Mouse (Mus musculus): ENCODE data around the gene Zfp91.
"Not testable (repeated sequence)": the region's sequence is repeated elsewhere in the genome, so short reads cannot be mapped to it uniquely, and the experiment has no call there.

Gene Zfp91

GRCm38 (mm10) chr19:12794056-12795044, 1.6 kb downstream of the Zfp91 start:
- DNase-seq (ENCODE audit: low read depth, low spot score) = peak; percentile 71

- DNase-seq (ENCODE audit: low read depth, low spot score) = no peak
Measured at GRCm38 (mm10) chr19:12792374-12792773, 3.6 kb downstream of the Zfp91 start.

GRCm38 (mm10) chr19:12787721-12788120, 8.2 kb downstream of the Zfp91 start:
- DNase-seq (ENCODE audit: low read depth, low spot score) = no peak

GRCm38 (mm10) chr19:12786803-12787395, 9.0 kb downstream of the Zfp91 start:
- DNase-seq (ENCODE audit: low read depth, low spot score) = no peak

- DNase-seq (ENCODE audit: low read depth, low spot score) = no peak
Measured at GRCm38 (mm10) chr19:12780437-12780836, 15.5 kb downstream of the Zfp91 start.

GRCm38 (mm10) chr19:12770888-12771287, 25.0 kb downstream of the Zfp91 start:
- no peak for DNase-seq (ENCODE audit: low read depth, low spot score)

- DNase-seq (ENCODE audit: low read depth, low spot score) = no peak
Measured at GRCm38 (mm10) chr19:12765308-12765707, 30.6 kb downstream of the Zfp91 start, which contains the start of gene Cntf. Gene Cntf, minus strand, starts transcription at chr19:12765632.

- no peak for DNase-seq (ENCODE audit: low read depth, low spot score)
Measured at GRCm38 (mm10) chr19:12762212-12763130, 33.5 kb downstream of the Zfp91 start.

GRCm38 (mm10) chr19:12759656-12760055, 36.3 kb downstream of the Zfp91 start:
- no peak for DNase-seq (ENCODE audit: low read depth, low spot score)

- no peak for DNase-seq (ENCODE audit: low read depth, low spot score)
Measured at GRCm38 (mm10) chr19:12758936-12759478, 36.9 kb downstream of the Zfp91 start.

- DNase-seq (ENCODE audit: low read depth, low spot score) = no peak
Measured at GRCm38 (mm10) chr19:12756286-12756685, 39.6 kb downstream of the Zfp91 start.

GRCm38 (mm10) chr19:12731950-12732349, 64.0 kb downstream of the Zfp91 start:
- no peak for DNase-seq (ENCODE audit: low read depth, low spot score)

GRCm38 (mm10) chr19:12731036-12731435, 64.9 kb downstream of the Zfp91 start:
- no peak for DNase-seq (ENCODE audit: low read depth, low spot score)

GRCm38 (mm10) chr19:12725851-12726250, 70.1 kb downstream of the Zfp91 start:
- no peak for DNase-seq (ENCODE audit: low read depth, low spot score)

GRCm38 (mm10) chr19:12722308-12722707, 73.6 kb downstream of the Zfp91 start:
- DNase-seq (ENCODE audit: low read depth, low spot score) = no peak

- DNase-seq (ENCODE audit: low read depth, low spot score) = not testable (repeated sequence)
Measured at GRCm38 (mm10) chr19:12721596-12721995, 74.3 kb downstream of the Zfp91 start.

- not testable (repeated sequence) for DNase-seq (ENCODE audit: low read depth, low spot score)
Measured at GRCm38 (mm10) chr19:12720919-12721318, 75.0 kb downstream of the Zfp91 start.

- DNase-seq (ENCODE audit: low read depth, low spot score) = no peak
Measured at GRCm38 (mm10) chr19:12720463-12720862, 75.5 kb downstream of the Zfp91 start.

- DNase-seq (ENCODE audit: low read depth, low spot score) = no peak
Measured at GRCm38 (mm10) chr19:12719189-12719588, 76.7 kb downstream of the Zfp91 start.

Data from WW6 (cell line).